Mouse (Mus musculus) hindbrain, embryonic 14.5 days (tissue): Measurements from ENCODE around the gene Tomm40l. TPM values are rescaled to one million over a fixed set of nuclear protein-coding genes. Genes with fewer than 3 reads are reported as not detected.

Experiments
- ATAC-seq: fragments of 200-750 bp; cut with Nextera tagmentation; 2 replicates; pipeline ENCODE4 v1.8.0; 2017; ENCODE audit warnings: moderate number of reproducible peaks, mild to moderate bottlenecking, moderate TSS enrichment, moderate library complexity; ENCODE audit not compliant: low FRiP score
- DNase-seq: peaks from one replicate; pipeline ENCODE4 v3.0.0-alpha.2; 2015; ENCODE audit warnings: low spot score
- H3K27ac ChIP-seq: fragments of 300-500 bp; sonication (generic); 2 replicates; pipeline ENCODE4 v1.5.1; 2014; ENCODE audit warnings: mild to moderate bottlenecking, moderate library complexity
- H3K27me3 ChIP-seq: fragments of 300-500 bp; sonication (generic); 2 replicates; pipeline ENCODE4 v1.6.1; 2014; ENCODE audit warnings: mild to moderate bottlenecking, low read length, mixed read lengths; ENCODE audit not compliant: control insufficient read depth, insufficient read depth
- H3K36me3 ChIP-seq: fragments of 300-500 bp; sonication (generic); replicated peaks from 2 replicates; pipeline ENCODE4 v1.6.1; 2014; ENCODE audit not compliant: control insufficient read depth, insufficient read depth
- H3K4me1 ChIP-seq: fragments of 300-500 bp; sonication (generic); replicated peaks from 2 replicates; pipeline ENCODE4 v1.6.1; 2014; ENCODE audit warnings: antibody characterized with exemption, low read length, mixed read lengths; ENCODE audit not compliant: control insufficient read depth, insufficient read depth
- H3K4me2 ChIP-seq: fragments of 300-500 bp; sonication (generic); replicated peaks from 2 replicates; pipeline ENCODE4 v1.6.1; 2014; ENCODE audit warnings: mild to moderate bottlenecking, moderate library complexity
- H3K4me3 ChIP-seq: fragments of 300-500 bp; sonication (generic); replicated peaks from 2 replicates; pipeline ENCODE4 v1.5.1; 2014; ENCODE audit warnings: mild to moderate bottlenecking, low read length
- H3K9ac ChIP-seq: fragments of 300-500 bp; sonication (generic); 2 replicates; pipeline ENCODE4 v1.6.1; 2014
- H3K9me3 ChIP-seq: fragments of 300-500 bp; sonication (generic); 2 replicates; pipeline ENCODE4 v1.6.1; 2016; ENCODE audit warnings: low read length; ENCODE audit not compliant: control insufficient read depth
- WGBS: fragments of 180-500 bp; shearing (Covaris S2); extraction: QIAGEN DNeasy Blood & Tissue Kit; methylation state at CpG from one replicate; pipeline ENCODE4 v1.1.7; 2014; 5-methylcytosine and 5-hydroxymethylcytosine counted together
- polyA plus RNA-seq: library from polyadenylated mRNA; unstranded; fragments of >200 nt; fragmentation: Nextera tagmentation; extraction: Ambion mirVana; gene quantifications from 2 replicates; pipeline ENCODE4 v1.2.1, GENCODE M21; 2014

The Tomm40l gene
- polyA plus RNA-seq, 1 experiment from 2014 or later, result 41.2 TPM

GRCm38 (mm10) chr1:171251594-171252324 lies 29.4 kb upstream of the Tomm40l start:
- Histone ChIP-seq H3K27ac (0 out of 2 replicates have a peak overlapping the region, but pooled peaks have one; percentile 29), H3K27me3 (no peaks in the 10 kb centered on the region), H3K4me1 (peaks cover 34% of the 10 kb centered on the region), H3K36me3 (no peaks in the 10 kb centered on the region), H3K9ac (peak overlapping the region; percentile 21), H3K9me3 (no peaks in the 10 kb centered on the region), H3K4me3 (peak overlapping the region; percentile 25), H3K4me2 (peak overlapping the region; percentile 49)
- DNase-seq (no peak), ATAC-seq (no peak)
- 4% methylated on average over 13 of the region's 13 CpGs for WGBS

DNA sequence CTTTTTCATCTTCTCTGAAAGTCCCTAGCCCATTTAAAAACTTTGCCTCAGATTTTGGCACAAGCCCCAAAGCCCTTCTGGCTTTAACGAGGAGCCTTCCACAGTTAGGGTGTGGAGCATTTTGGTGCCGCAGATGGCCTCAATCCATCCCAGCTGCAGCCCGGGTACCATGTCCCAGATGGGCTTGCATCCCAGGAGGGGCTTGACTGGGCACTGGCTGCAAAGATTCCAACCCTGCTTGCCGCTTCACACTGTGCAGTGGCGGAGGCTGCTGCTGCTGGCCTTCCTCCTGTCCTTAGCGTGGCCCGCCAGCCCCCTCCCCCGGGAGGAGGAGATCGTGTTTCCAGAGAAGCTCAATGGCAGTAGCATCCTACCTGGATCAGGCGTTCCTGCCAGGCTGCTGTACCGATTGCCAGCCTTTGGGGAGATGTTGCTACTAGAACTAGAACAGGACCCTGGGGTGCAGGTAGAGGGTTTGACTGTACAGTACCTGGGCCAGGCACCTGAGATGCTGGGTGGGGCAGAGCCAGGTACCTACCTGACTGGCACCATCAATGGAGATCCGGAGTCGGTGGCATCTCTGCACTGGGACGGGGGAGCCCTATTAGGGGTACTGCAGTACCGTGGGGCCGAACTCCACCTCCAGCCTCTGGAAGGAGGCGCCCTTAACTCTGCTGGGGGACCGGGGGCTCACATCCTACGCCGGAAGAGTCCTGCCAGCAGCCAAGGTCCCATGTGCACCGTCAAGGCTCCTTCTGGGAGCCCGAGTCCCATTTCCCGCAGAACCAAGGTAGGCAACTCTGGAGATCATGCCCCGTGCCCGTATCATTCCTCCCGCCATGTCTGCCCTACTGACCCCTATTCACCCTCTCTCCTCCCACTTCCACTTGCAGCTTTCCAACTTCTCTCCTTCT lies 28.6 kb upstream of the Tomm40l start, which contains the start of gene Ndufs2:
TSS of gene Ndufs2 (minus strand) at position 709 of the 914 bp plus-strand sequence.
- DNase-seq, result no peak
- Histone ChIP-seq H3K27ac (peak within 1 kb of the TSS; percentile 29), H3K27me3 (no peaks in the 10 kb centered on the region), H3K4me1 (peaks cover 38% of the 10 kb centered on the region), H3K36me3 (no peaks in the 10 kb centered on the region), H3K4me2 (peak within 1 kb of the TSS; percentile 49), H3K9ac (peak within 1 kb of the TSS; percentile 54), H3K4me3 (peak within 1 kb of the TSS; percentile 25), H3K9me3 (no peaks in the 10 kb centered on the region)
- 7% methylated on average over 26 of the region's 26 CpGs for WGBS
- no peak for ATAC-seq

DNA sequence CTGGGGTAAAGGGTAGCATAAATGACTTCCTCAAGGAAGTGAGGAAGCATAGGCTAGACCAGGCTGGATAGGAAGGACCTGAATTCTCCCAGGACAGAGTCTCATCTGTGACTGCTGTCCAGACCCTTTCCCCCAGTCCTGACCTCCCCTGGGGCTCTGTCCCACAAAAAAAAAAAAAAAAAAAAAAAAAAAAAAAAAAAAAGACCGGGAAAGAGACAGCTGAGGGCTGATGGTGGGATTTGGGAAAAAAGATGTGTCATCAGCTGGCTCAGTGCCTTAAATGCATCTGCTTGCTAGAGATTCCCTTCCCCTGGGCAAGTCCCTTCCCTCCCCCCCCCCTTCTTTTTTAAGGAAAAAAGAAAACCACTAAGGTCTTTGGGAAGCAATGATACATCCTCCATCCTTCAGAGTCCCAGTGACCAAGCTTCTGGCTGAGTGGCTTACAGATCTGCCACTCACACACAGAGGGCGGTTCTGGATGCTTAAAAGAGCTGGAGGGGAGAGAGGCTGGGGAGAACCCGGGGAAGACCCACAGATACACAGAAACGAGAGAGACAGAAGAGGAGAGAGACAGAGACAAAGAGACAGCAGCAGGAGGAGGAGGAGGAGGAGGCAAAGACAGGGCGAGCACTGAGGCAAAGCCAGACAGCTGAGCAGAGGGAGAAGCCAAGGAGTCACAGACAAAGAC lies 27.7 kb upstream of the Tomm40l start, which contains the start of gene Adamts4:
TSS of gene Adamts4 (plus strand) at position 509 of the 688 bp plus-strand sequence.
- Histone ChIP-seq H3K4me3 (peak within 1 kb of the TSS; percentile 25), H3K9ac (peak within 1 kb of the TSS; percentile 54), H3K27me3 (no peaks in the 10 kb centered on the region), H3K4me1 (peaks cover 42% of the 10 kb centered on the region), H3K36me3 (0 out of 2 replicates have a peak, but pooled peaks cover 7% of the 10 kb centered on the region), H3K4me2 (peak within 1 kb of the TSS; percentile 49), H3K27ac (peak within 1 kb of the TSS; percentile 12), H3K9me3 (no peaks in the 10 kb centered on the region)
- WGBS, result 19% methylated on average over 5 of the region's 5 CpGs
- DNase-seq (no peak), ATAC-seq (no peak)

- Histone ChIP-seq H3K4me2 (peak overlapping the region; percentile 71; the same call in 1 of the 2 replicates), H3K4me1 (peaks cover 42% of the 10 kb centered on the region), H3K9me3 (no peaks in the 10 kb centered on the region), H3K9ac (no peak overlapping the region), H3K4me3 (no peak overlapping the region), H3K36me3 (peaks cover 18% of the 10 kb centered on the region), H3K27ac (0 out of 2 replicates have a peak overlapping the region, but pooled peaks have one; percentile 81), H3K27me3 (no peaks in the 10 kb centered on the region)
- no peak for ATAC-seq
- no peak for DNase-seq
- WGBS, result 28% methylated on average over 3 of the region's 3 CpGs
Measured at GRCm38 (mm10) chr1:171248386-171249226, 26.3 kb upstream of the Tomm40l start.

DNA sequence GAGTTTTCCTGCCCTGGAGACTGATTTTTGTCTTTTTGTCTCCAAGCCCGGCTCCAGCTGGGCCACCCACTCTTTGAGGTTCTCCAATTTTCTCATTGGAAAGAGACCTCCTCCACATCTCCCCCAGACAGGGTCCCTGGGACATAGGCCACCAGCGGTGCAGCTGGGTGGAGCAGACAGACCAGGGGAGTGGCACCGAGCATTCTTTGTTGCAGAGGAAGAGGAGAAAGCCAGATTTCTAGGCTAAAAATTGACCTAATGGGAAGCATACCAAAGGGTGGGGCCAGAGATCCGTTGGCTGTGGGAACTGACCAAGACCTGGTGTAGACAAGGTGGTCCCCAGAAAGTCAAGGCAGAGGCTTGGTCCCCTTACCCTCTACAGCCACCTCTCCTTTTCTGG lies 25.6 kb upstream of the Tomm40l start:
- WGBS, result 24% methylated on average over 4 of the region's 4 CpGs
- H3K4me3 ChIP-seq, result peak overlapping the region; percentile 80; the same call in 1 of the 2 replicates
- H3K9ac ChIP-seq, result no peak overlapping the region

DNA sequence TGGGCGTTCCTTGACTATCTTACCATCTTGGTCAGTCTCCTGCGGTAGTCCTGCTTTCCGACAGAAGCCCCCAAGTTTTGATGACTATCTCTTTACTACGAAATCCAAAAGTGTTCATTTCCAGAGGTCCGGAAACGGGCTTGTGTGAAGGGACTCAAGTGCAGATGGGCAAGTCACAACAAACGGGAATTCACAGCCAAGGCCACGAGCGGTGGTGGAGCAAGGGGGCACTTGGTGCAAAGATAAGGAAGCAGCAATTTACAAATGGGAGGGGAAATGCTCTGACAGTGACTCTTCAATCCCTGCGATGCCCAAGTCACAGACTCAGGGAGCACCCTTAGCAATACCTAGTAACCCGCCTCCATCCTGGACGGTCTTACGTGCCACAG lies 25.1 kb upstream of the Tomm40l start:
- no peaks in the 10 kb centered on the region for H3K27me3 ChIP-seq

More for the DNA sequence above, 25.6 kb upstream of the Tomm40l start:
- no peak for DNase-seq
- peak overlapping the region; percentile 71 for H3K4me2 ChIP-seq
- H3K4me1 ChIP-seq, result peaks cover 42% of the 10 kb centered on the region
- ATAC-seq, result no peak
- no peaks in the 10 kb centered on the region for H3K27me3 ChIP-seq
- no peaks in the 10 kb centered on the region for H3K9me3 ChIP-seq
- peak overlapping the region; percentile 81 for H3K27ac ChIP-seq
- H3K36me3 ChIP-seq, result peaks cover 25% of the 10 kb centered on the region

DNA sequence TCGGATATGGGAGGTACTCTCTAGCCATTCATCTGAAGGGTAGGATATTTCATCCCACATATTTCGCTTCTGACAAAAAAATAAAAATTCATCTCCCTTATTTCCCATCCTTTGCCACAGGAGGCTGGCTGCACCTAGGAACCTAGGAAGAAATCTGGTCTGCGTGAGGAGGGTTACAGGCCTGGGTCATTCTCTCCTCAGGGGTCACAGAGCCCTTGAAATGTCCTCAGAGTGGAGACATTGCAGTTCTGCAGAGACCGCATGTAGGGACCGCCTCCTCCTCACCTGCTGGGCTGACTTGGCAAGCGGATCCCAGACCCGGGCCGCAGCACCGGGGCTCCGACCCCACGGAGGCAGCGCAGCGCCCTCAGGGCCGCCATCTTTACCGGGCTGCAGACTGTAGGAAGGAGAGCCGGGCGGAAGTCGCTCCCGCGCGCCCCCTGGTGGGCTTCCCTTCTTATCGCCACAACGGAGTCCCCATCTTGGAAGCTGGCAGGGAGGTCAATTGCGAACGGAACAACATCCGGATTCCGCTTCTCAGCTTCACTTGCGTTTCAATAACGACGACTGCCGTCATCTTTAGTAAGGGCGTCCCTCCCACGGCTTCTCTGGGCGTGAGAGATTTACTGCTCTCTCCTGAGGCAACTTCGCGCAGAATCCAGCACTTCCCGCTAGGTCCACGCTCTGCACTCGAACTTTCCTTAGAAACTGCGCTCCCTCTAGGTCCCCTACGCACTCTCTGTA lies 24.6 kb upstream of the Tomm40l start:
- peak; percentile 99 for DNase-seq
- H3K9me3 ChIP-seq, result no peaks in the 10 kb centered on the region
- WGBS, result under 1% methylated on average over 41 of the region's 41 CpGs
- peak overlapping the region; percentile 80 for H3K4me3 ChIP-seq
- peak overlapping the region; percentile 71 for H3K4me2 ChIP-seq
- H3K9ac ChIP-seq, result peak overlapping the region; percentile 94
- H3K27me3 ChIP-seq, result no peaks in the 10 kb centered on the region
- peaks cover 35% of the 10 kb centered on the region for H3K36me3 ChIP-seq
- peak overlapping the region; percentile 81 for H3K27ac ChIP-seq
- ATAC-seq, result peak; percentile 94
- H3K4me1 ChIP-seq, result peaks cover 34% of the 10 kb centered on the region

More for the DNA sequence above, 25.1 kb upstream of the Tomm40l start:
- H3K4me3 ChIP-seq, result peak overlapping the region; percentile 80
- ATAC-seq (no peak; the same call in 1 of the 2 replicates), DNase-seq (no peak)
- no peaks in the 10 kb centered on the region for H3K9me3 ChIP-seq
- peak overlapping the region; percentile 38 for H3K9ac ChIP-seq
- peaks cover 30% of the 10 kb centered on the region for H3K36me3 ChIP-seq
- peaks cover 40% of the 10 kb centered on the region for H3K4me1 ChIP-seq
- WGBS, result 20% methylated on average over 13 of the region's 13 CpGs
- peak overlapping the region; percentile 81 for H3K27ac ChIP-seq
- H3K4me2 ChIP-seq, result peak overlapping the region; percentile 71

- ATAC-seq, result no peak
- H3K9me3 ChIP-seq, result no peaks in the 10 kb centered on the region
- H3K4me1 ChIP-seq, result peaks cover 20% of the 10 kb centered on the region
- WGBS, result 95% methylated on average over 8 of the region's 8 CpGs
- no peaks in the 10 kb centered on the region for H3K27me3 ChIP-seq
- DNase-seq, result no peak
- H3K36me3 ChIP-seq, result peaks cover 50% of the 10 kb centered on the region
- H3K27ac ChIP-seq, result no peak overlapping the region
- no peak overlapping the region for H3K9ac ChIP-seq
- peak overlapping the region; percentile 71 for H3K4me2 ChIP-seq
- H3K4me3 ChIP-seq, result no peak overlapping the region
Measured at GRCm38 (mm10) chr1:171245353-171245752, 23.0 kb upstream of the Tomm40l start.
